ENCODE assay signal across 25 mouse cellular contexts in the genomic region with DNA sequence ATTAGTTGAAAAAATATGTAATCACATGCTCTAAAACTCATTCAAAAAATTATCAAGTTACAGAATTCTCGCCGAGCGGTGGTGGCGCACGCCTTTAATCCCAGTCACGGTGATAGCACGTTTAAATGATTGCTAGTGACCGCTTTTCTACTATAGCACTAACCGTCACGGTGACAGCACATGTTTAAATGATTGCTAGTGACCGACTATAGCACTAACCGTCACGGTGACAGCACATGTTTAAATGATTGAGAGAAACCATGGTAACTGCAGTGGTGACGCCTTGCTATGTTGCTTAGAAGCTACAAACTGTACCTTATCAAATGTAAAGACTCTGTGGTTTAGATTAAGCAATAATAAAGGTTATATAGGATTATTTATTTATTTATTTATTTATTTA.
"Had no signal": no experiment of that assay in that cellular context is flagged by ENCODE, and none has a peak within 500 bp of the region (broad histone marks: within the 10 kb centered on the region; RNA-seq: fewer than 3 reads in every experiment).

No protein-coding gene starts in this region.

- H3K9me3 ChIP-seq: heart, embryonic 13.5 days; heart, embryonic 15.5 days; hindbrain, embryonic 13.5 days; hindbrain, embryonic 15.5 days; kidney, embryonic 15.5 days; limb, embryonic 13.5 days; limb, embryonic 15.5 days had no signal

- H3K27ac ChIP-seq: heart, adult 2 months; heart, embryonic 13.5 days; heart, embryonic 15.5 days; hindbrain, embryonic 13.5 days; hindbrain, embryonic 15.5 days; hindbrain, postnatal 0 days; kidney, embryonic 15.5 days; kidney, postnatal 0 days; limb, embryonic 13.5 days; limb, embryonic 15.5 days had no signal

- H3K4me1 ChIP-seq: heart, embryonic 13.5 days; heart, embryonic 15.5 days; hindbrain, embryonic 13.5 days; hindbrain, embryonic 15.5 days; kidney, embryonic 15.5 days; limb, embryonic 13.5 days; limb, embryonic 15.5 days had no signal

- H3K9ac ChIP-seq: heart, embryonic 13.5 days; heart, embryonic 15.5 days; hindbrain, embryonic 13.5 days; hindbrain, embryonic 15.5 days; kidney, embryonic 15.5 days; limb, embryonic 13.5 days; limb, embryonic 15.5 days had no signal

- H3K27me3 ChIP-seq: heart, embryonic 13.5 days; heart, embryonic 15.5 days; hindbrain, embryonic 13.5 days; hindbrain, embryonic 15.5 days; kidney, embryonic 15.5 days; limb, embryonic 13.5 days; limb, embryonic 15.5 days had no signal

- DNase-seq: gastrocnemius, postnatal 14 days; gastrocnemius, postnatal 36 days; heart, adult 11 months; heart, adult 2 months; heart, postnatal 14 days; heart, postnatal 36 days; kidney, adult 11 months; kidney, adult 2 months; kidney, adult 9 months; kidney, postnatal 14 days; kidney, postnatal 36 days; layer of hippocampus, adult 9-11 months; layer of hippocampus, postnatal 36 days; left cerebral cortex, postnatal 4 days had no signal

- ATAC-seq: hindbrain, postnatal 0 days; intestine, embryonic 16.5 days had no signal

- H3K4me2 ChIP-seq: heart, embryonic 11.5 days; heart, embryonic 13.5 days; heart, embryonic 15.5 days; hindbrain, embryonic 13.5 days; hindbrain, embryonic 15.5 days; kidney, embryonic 15.5 days; limb, embryonic 13.5 days; limb, embryonic 15.5 days had no signal

- H3K4me3 ChIP-seq: heart, adult 2 months; heart, embryonic 13.5 days; heart, embryonic 15.5 days; hindbrain, embryonic 13.5 days; hindbrain, embryonic 15.5 days; kidney, embryonic 15.5 days; limb, embryonic 13.5 days; limb, embryonic 15.5 days had no signal
